Mouse (Mus musculus): Measurements from ENCODE around the gene Epo. TPM values are rescaled to one million over a fixed set of nuclear protein-coding genes. Genes with fewer than 3 reads are reported as not detected.
A peak's percentile ranks its signal among the peaks of the same experiment; 100 is the strongest.

The Epo gene
- polyA plus RNA-seq, 1 experiment from 2014 or later, result not detected

- Histone ChIP-seq H3K36me3 (ENCODE audit: control insufficient read depth, insufficient read depth, low read length) (peaks cover 74% of the 10 kb centered on the region), H3K27ac (replicated peaks in 1 of 2; ENCODE audit: control insufficient read depth in 1 of 2, insufficient read depth in 1 of 2, low read depth in 2 of 2, low read length in 2 of 2) (no peak within 1 kb of the TSS), H3K4me3 (ENCODE audit: control insufficient read depth in 1 of 2, insufficient read depth in 1 of 2, low read depth in 1 of 2, low read length in 2 of 2) (no peak within 1 kb of the TSS), H3K27me3 (ENCODE audit: control insufficient read depth, insufficient read depth, low read length) (no peaks in the 10 kb centered on the region), H3K9me3 (ENCODE audit: control insufficient read depth, low read length) (no peaks in the 10 kb centered on the region), H3K4me1 (ENCODE audit: control insufficient read depth in 2 of 2, insufficient read depth in 2 of 2, low read length in 2 of 2) (peaks cover 0 to 14% of the 10 kb centered on the region in 2 experiments; a peak in 3 of 4 replicates), H3K9ac (ENCODE audit: low read length) (no peak within 1 kb of the TSS), H3K4me2 (ENCODE audit: low read length) (no peak within 1 kb of the TSS)
- WGBS, result 76% methylated on average over 5 of the region's 5 CpGs
- no peak for ATAC-seq (ENCODE audit: insufficient number of reproducible peaks, insufficient read depth, low FRiP score, low read depth)
These were observed 14.6 kb downstream of the Epo start, which contains the start of gene Gigyf1 for GRCm38 (mm10) chr5:137518436-137518835. Gene Gigyf1 (plus strand): TSS chr5:137518548.

GRCm38 (mm10) chr5:137514811-137515210, 18.2 kb downstream of the Epo start:
- no peak for ATAC-seq (ENCODE audit: insufficient number of reproducible peaks, insufficient read depth, low FRiP score, low read depth)
- Histone ChIP-seq H3K27me3 (ENCODE audit: control insufficient read depth, insufficient read depth, low read length) (no peaks in the 10 kb centered on the region), H3K9me3 (ENCODE audit: control insufficient read depth, low read length) (no peaks in the 10 kb centered on the region), H3K27ac (replicated peaks in 1 of 2; ENCODE audit: control insufficient read depth in 1 of 2, insufficient read depth in 1 of 2, low read depth in 2 of 2, low read length in 2 of 2) (no peak overlapping the region), H3K4me1 (ENCODE audit: control insufficient read depth in 2 of 2, insufficient read depth in 2 of 2, low read length in 2 of 2) (peaks cover 5 to 38% of the 10 kb centered on the region in 2 experiments), H3K36me3 (ENCODE audit: control insufficient read depth, insufficient read depth, low read length) (peaks cover 38% of the 10 kb centered on the region), H3K4me3 (ENCODE audit: control insufficient read depth in 1 of 2, insufficient read depth in 1 of 2, low read depth in 1 of 2, low read length in 2 of 2) (no peak overlapping the region), H3K9ac (ENCODE audit: low read length) (no peak overlapping the region), H3K4me2 (ENCODE audit: low read length) (no peak overlapping the region)
- 81% methylated on average over 3 of the region's 3 CpGs for WGBS

- H3K4me3 ChIP-seq (ENCODE audit: control insufficient read depth in 1 of 2, insufficient read depth in 1 of 2, low read depth in 1 of 2, low read length in 2 of 2), result no peak overlapping the region
- no peak overlapping the region for H3K27ac ChIP-seq (replicated peaks in 1 of 2; ENCODE audit: control insufficient read depth in 1 of 2, insufficient read depth in 1 of 2, low read depth in 2 of 2, low read length in 2 of 2)
- peaks cover 7 to 38% of the 10 kb centered on the region in 2 experiments for H3K4me1 ChIP-seq (ENCODE audit: control insufficient read depth in 2 of 2, insufficient read depth in 2 of 2, low read length in 2 of 2)
- whole genome bisulfite sequencing, result 77% methylated on average over 12 of the region's 12 CpGs
- ATAC-seq (ENCODE audit: insufficient number of reproducible peaks, insufficient read depth, low FRiP score, low read depth), result no peak
- H3K27me3 ChIP-seq (ENCODE audit: control insufficient read depth, insufficient read depth, low read length), result no peaks in the 10 kb centered on the region
- no peak overlapping the region for H3K4me2 ChIP-seq (ENCODE audit: low read length)
- H3K9ac ChIP-seq (ENCODE audit: low read length), result no peak overlapping the region
- H3K36me3 ChIP-seq (ENCODE audit: control insufficient read depth, insufficient read depth, low read length), result peaks cover 31% of the 10 kb centered on the region
- H3K9me3 ChIP-seq (ENCODE audit: control insufficient read depth, low read length), result no peaks in the 10 kb centered on the region
These were observed 18.9 kb downstream of the Epo start for GRCm38 (mm10) chr5:137513951-137514721.

- Histone ChIP-seq H3K27ac (replicated peaks in 1 of 2; ENCODE audit: control insufficient read depth in 1 of 2, insufficient read depth in 1 of 2, low read depth in 2 of 2, low read length in 2 of 2) (0 out of 4 replicates have a peak overlapping the region, but pooled peaks of 1 of the 2 experiments have one; percentile 3), H3K27me3 (ENCODE audit: control insufficient read depth, insufficient read depth, low read length) (no peaks in the 10 kb centered on the region), H3K9me3 (ENCODE audit: control insufficient read depth, low read length) (no peaks in the 10 kb centered on the region), H3K4me2 (ENCODE audit: low read length) (0 out of 2 replicates have a peak overlapping the region, but pooled peaks have one; percentile 4), H3K4me3 (ENCODE audit: control insufficient read depth in 1 of 2, insufficient read depth in 1 of 2, low read depth in 1 of 2, low read length in 2 of 2) (no peak overlapping the region), H3K9ac (ENCODE audit: low read length) (peak overlapping the region; percentile 21; the same call in 1 of the 2 replicates), H3K36me3 (ENCODE audit: control insufficient read depth, insufficient read depth, low read length) (peaks cover 21% of the 10 kb centered on the region), H3K4me1 (ENCODE audit: control insufficient read depth in 2 of 2, insufficient read depth in 2 of 2, low read length in 2 of 2) (peaks cover 7 to 38% of the 10 kb centered on the region in 2 experiments)
- WGBS, result 77% methylated on average over 11 of the region's 11 CpGs
- ATAC-seq (ENCODE audit: insufficient number of reproducible peaks, insufficient read depth, low FRiP score, low read depth), result no peak
These were observed 19.9 kb downstream of the Epo start for GRCm38 (mm10) chr5:137512847-137513794.

GRCm38 (mm10) chr5:137511706-137512105, 21.3 kb downstream of the Epo start:
- peak overlapping the region; percentile 82 for H3K4me2 ChIP-seq (ENCODE audit: low read length)
- peak overlapping the region in 1 of 2 experiments; percentile 89; a peak in 1 of 4 replicates for H3K27ac ChIP-seq (replicated peaks in 1 of 2; ENCODE audit: control insufficient read depth in 1 of 2, insufficient read depth in 1 of 2, low read depth in 2 of 2, low read length in 2 of 2)
- H3K9me3 ChIP-seq (ENCODE audit: control insufficient read depth, low read length), result no peaks in the 10 kb centered on the region
- ATAC-seq (ENCODE audit: insufficient number of reproducible peaks, insufficient read depth, low FRiP score, low read depth), result no peak
- peak overlapping the region; percentile 2 to 98; a peak in 3 of 4 replicates for H3K4me3 ChIP-seq (ENCODE audit: control insufficient read depth in 1 of 2, insufficient read depth in 1 of 2, low read depth in 1 of 2, low read length in 2 of 2)
- H3K9ac ChIP-seq (ENCODE audit: low read length), result peak overlapping the region; percentile 99
- H3K36me3 ChIP-seq (ENCODE audit: control insufficient read depth, insufficient read depth, low read length), result peaks cover 10% of the 10 kb centered on the region; the same call in 1 of the 2 replicates
- no peaks in the 10 kb centered on the region for H3K27me3 ChIP-seq (ENCODE audit: control insufficient read depth, insufficient read depth, low read length)
- H3K4me1 ChIP-seq (ENCODE audit: control insufficient read depth in 2 of 2, insufficient read depth in 2 of 2, low read length in 2 of 2), result peaks cover 7 to 38% of the 10 kb centered on the region in 2 experiments
- WGBS, result 89% methylated on average over 3 of the region's 3 CpGs

GRCm38 (mm10) chr5:137510573-137511390, 22.3 kb downstream of the Epo start:
- no peaks in the 10 kb centered on the region for H3K27me3 ChIP-seq (ENCODE audit: control insufficient read depth, insufficient read depth, low read length)
- WGBS, result under 1% methylated on average over 45 of the region's 83 CpGs
- H3K27ac ChIP-seq (replicated peaks in 1 of 2; ENCODE audit: control insufficient read depth in 1 of 2, insufficient read depth in 1 of 2, low read depth in 2 of 2, low read length in 2 of 2), result peak overlapping the region in 1 of 2 experiments; percentile 89; a peak in 2 of 4 replicates
- H3K4me2 ChIP-seq (ENCODE audit: low read length), result peak overlapping the region; percentile 82
- peak overlapping the region; percentile 99 for H3K9ac ChIP-seq (ENCODE audit: low read length)
- H3K4me1 ChIP-seq (ENCODE audit: control insufficient read depth in 2 of 2, insufficient read depth in 2 of 2, low read length in 2 of 2), result peaks cover 7 to 38% of the 10 kb centered on the region in 2 experiments
- ATAC-seq (ENCODE audit: insufficient number of reproducible peaks, insufficient read depth, low FRiP score, low read depth), result peak; percentile 55
- peaks cover 10% of the 10 kb centered on the region; the same call in 1 of the 2 replicates for H3K36me3 ChIP-seq (ENCODE audit: control insufficient read depth, insufficient read depth, low read length)
- H3K9me3 ChIP-seq (ENCODE audit: control insufficient read depth, low read length), result peaks cover 3% of the 10 kb centered on the region
- H3K4me3 ChIP-seq (ENCODE audit: control insufficient read depth in 1 of 2, insufficient read depth in 1 of 2, low read depth in 1 of 2, low read length in 2 of 2), result peak overlapping the region; percentile 83 to 98

All from heart, embryonic 14.5 days (tissue).